Mouse (Mus musculus) liver, adult 2 months (tissue): Measurements from ENCODE around the gene Cd180.

Experiments
- CTCF ChIP-seq: fragments of 200-500 bp; IDR thresholded peaks from 2 replicates; pipeline ENCODE4 v1.5.1; 2011; ENCODE audit warnings: low read depth, low read length, control low read depth
- POLR2A ChIP-seq: fragments of 200-500 bp; IDR thresholded peaks from 2 replicates; pipeline ENCODE4 v1.6.1; 2011; ENCODE audit warnings: low read length, control low read depth; ENCODE audit not compliant: insufficient read depth; ENCODE audit errors: extremely low read depth

- TF ChIP-seq POLR2A (no peak), CTCF (peak; percentile 65)
Measured at GRCm38 (mm10) chr13:102664843-102665587, 28.3 kb upstream of the Cd180 start.
